Mouse (Mus musculus): ENCODE results near the gene Slc35f6.
"Not testable (repeated sequence)": the region's sequence is repeated elsewhere in the genome, so short reads cannot be mapped to it uniquely, and the experiment has no call there.

The Slc35f6 gene

GRCm38 (mm10) chr5:30655526-30656195 is 7.9 kb downstream of the Slc35f6 start:
- DNase-seq (ENCODE audit: extremely low spot score, low spot score), result no peak

GRCm38 (mm10) chr5:30659042-30659441 is 11.3 kb downstream of the Slc35f6 start:
- DNase-seq (ENCODE audit: extremely low spot score, low spot score), result no peak

GRCm38 (mm10) chr5:30660278-30660677 is 12.5 kb downstream of the Slc35f6 start:
- no peak for DNase-seq (ENCODE audit: extremely low spot score, low spot score)

- no peak for DNase-seq (ENCODE audit: extremely low spot score, low spot score)
Measured at GRCm38 (mm10) chr5:30660813-30661212, 13.1 kb downstream of the Slc35f6 start.

GRCm38 (mm10) chr5:30665360-30665759 is 17.6 kb downstream of the Slc35f6 start:
- no peak for DNase-seq (ENCODE audit: extremely low spot score, low spot score)

- DNase-seq (ENCODE audit: extremely low spot score, low spot score), result no peak
Measured at GRCm38 (mm10) chr5:30665968-30666367, 18.2 kb downstream of the Slc35f6 start.

GRCm38 (mm10) chr5:30666391-30667195 is 18.9 kb downstream of the Slc35f6 start, which contains the start of gene Cenpa:
TSS of gene Cenpa (plus strand) at chr5:30666777.
- DNase-seq (ENCODE audit: extremely low spot score, low spot score), result peak; percentile 84

GRCm38 (mm10) chr5:30667215-30667614 is 19.5 kb downstream of the Slc35f6 start:
- DNase-seq (ENCODE audit: extremely low spot score, low spot score), result no peak

GRCm38 (mm10) chr5:30667686-30668085 is 20.0 kb downstream of the Slc35f6 start:
- DNase-seq (ENCODE audit: extremely low spot score, low spot score), result no peak

- no peak for DNase-seq (ENCODE audit: extremely low spot score, low spot score)
Measured at GRCm38 (mm10) chr5:30668637-30669495, 21.1 kb downstream of the Slc35f6 start.

GRCm38 (mm10) chr5:30669496-30669830 is 21.7 kb downstream of the Slc35f6 start:
- no peak for DNase-seq (ENCODE audit: extremely low spot score, low spot score)

- no peak for DNase-seq (ENCODE audit: extremely low spot score, low spot score)
Measured at GRCm38 (mm10) chr5:30670091-30670490, 22.4 kb downstream of the Slc35f6 start.

- no peak for DNase-seq (ENCODE audit: extremely low spot score, low spot score)
Measured at GRCm38 (mm10) chr5:30674001-30674400, 26.3 kb downstream of the Slc35f6 start.

GRCm38 (mm10) chr5:30676800-30677199 is 29.1 kb downstream of the Slc35f6 start:
- DNase-seq (ENCODE audit: extremely low spot score, low spot score), result no peak

GRCm38 (mm10) chr5:30678069-30678468 is 30.3 kb downstream of the Slc35f6 start:
- not testable (repeated sequence) for DNase-seq (ENCODE audit: extremely low spot score, low spot score)

- DNase-seq (ENCODE audit: extremely low spot score, low spot score), result no peak
Measured at GRCm38 (mm10) chr5:30678722-30679296, 31.1 kb downstream of the Slc35f6 start.

- no peak for DNase-seq (ENCODE audit: extremely low spot score, low spot score)
Measured at GRCm38 (mm10) chr5:30679593-30679992, 31.9 kb downstream of the Slc35f6 start.

- DNase-seq (ENCODE audit: extremely low spot score, low spot score), result no peak
Measured at GRCm38 (mm10) chr5:30681970-30682369, 34.2 kb downstream of the Slc35f6 start.

- no peak for DNase-seq (ENCODE audit: extremely low spot score, low spot score)
Measured at GRCm38 (mm10) chr5:30682967-30683600, 35.4 kb downstream of the Slc35f6 start.

- no peak for DNase-seq (ENCODE audit: extremely low spot score, low spot score)
Measured at GRCm38 (mm10) chr5:30683993-30684392, 36.3 kb downstream of the Slc35f6 start.

- no peak for DNase-seq (ENCODE audit: extremely low spot score, low spot score)
Measured at GRCm38 (mm10) chr5:30686781-30687180, 39.0 kb downstream of the Slc35f6 start.
